Mouse (Mus musculus) cortical plate, adult 2 months (tissue): Measurements from ENCODE around the gene Acot6.

ENCODE experiments used
- CTCF ChIP-seq: fragments of 200-500 bp; IDR thresholded peaks from 2 replicates; pipeline ENCODE4 v1.5.1; 2011; ENCODE audit warnings: mild to moderate bottlenecking, control low read depth, low read length; ENCODE audit not compliant: insufficient read depth; ENCODE audit errors: extremely low read depth
- POLR2A ChIP-seq: fragments of 200-500 bp; IDR thresholded peaks from 2 replicates; pipeline ENCODE4 v1.6.1; 2011; ENCODE audit warnings: mild to moderate bottlenecking, low read length, control low read depth; ENCODE audit not compliant: insufficient read depth; ENCODE audit errors: extremely low read depth

DNA sequence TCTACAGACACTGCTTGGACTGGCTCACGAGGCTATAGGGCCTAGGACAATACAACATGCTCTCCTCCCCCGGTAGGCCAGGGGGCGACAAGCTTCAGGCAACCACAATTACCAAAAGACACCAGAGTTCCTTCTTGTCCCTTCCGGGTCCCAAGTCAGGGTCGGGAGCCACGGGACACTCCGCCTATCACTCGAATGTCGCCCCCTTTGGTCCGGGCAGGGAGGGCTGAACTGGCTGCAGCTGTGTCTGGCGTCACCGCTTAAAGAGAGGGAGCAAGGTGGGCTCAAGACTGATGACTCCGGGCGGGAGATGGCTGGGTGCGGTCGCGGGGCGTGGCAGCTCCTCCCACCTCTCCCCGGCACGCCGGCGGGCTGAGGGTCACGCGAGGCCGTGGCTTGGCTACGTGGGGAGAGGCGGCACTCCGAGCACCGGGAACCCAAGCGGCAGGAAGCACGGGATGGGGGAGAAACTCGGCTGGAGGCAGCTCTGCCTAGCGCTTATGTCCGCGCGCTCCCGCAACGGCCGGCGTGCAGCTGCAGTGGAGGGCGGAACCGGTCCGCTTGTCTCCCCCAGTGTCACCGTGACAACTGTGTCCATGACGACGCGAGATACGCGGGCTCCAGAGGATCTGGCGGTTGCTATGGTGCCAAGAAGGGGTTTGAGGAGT is 47.6 kb downstream of the Acot6 start, which contains the start of gene Pnma1:
- TF ChIP-seq CTCF = 0 out of 2 replicates have a peak, but pooled peaks have one; percentile 6
- peak; percentile 35; the same call in 1 of the 2 replicates for TF ChIP-seq POLR2A
